Mouse (Mus musculus) myocyte (in vitro differentiated cells): ENCODE results near the gene Ccdc171. TPM values are rescaled to one million over a fixed set of nuclear protein-coding genes. Genes with fewer than 3 reads are reported as not detected.
"Not testable (repeated sequence)": the region's sequence is repeated elsewhere in the genome, so short reads cannot be mapped to it uniquely, and the experiment has no call there.

Experiments used
- H3K27me3 ChIP-seq: one replicate; pipeline ENCODE4 v1.6.1; 2011; ENCODE audit not compliant: control insufficient read depth, insufficient read depth, insufficient read length
- H3K36me3 ChIP-seq: one replicate; pipeline ENCODE4 v1.6.1; 2011; ENCODE audit not compliant: control insufficient read depth, insufficient read depth
- H3K4me2 ChIP-seq: one replicate; pipeline ENCODE4 v1.6.1; 2011; ENCODE audit warnings: low read depth, control low read depth
- H3K4me3 ChIP-seq: one replicate; pipeline ENCODE4 v1.5.1; 2011; ENCODE audit warnings: mild to moderate bottlenecking, control low read depth, moderate library complexity
- H3K79me2 ChIP-seq: one replicate; pipeline ENCODE4 v1.6.1; 2011; ENCODE audit not compliant: control insufficient read depth, insufficient read depth
- H3ac ChIP-seq: one replicate; pipeline ENCODE4 v1.6.1; 2011; ENCODE audit not compliant: control insufficient read depth, insufficient read length
- CEBPB ChIP-seq: IDR thresholded peaks from 2 replicates; pipeline ENCODE4 v1.6.1; 2011; ENCODE audit warnings: mild to moderate bottlenecking, moderate library complexity; ENCODE audit not compliant: poor library complexity, insufficient read depth, severe bottlenecking
- E2F4 ChIP-seq: IDR thresholded peaks from one replicate; pipeline ENCODE4 v1.6.1; 2011; ENCODE audit warnings: mild to moderate bottlenecking, control low read depth, moderate library complexity; ENCODE audit not compliant: insufficient read depth
- MAX ChIP-seq: IDR thresholded peaks from one replicate; pipeline ENCODE4 v1.6.1; 2011; ENCODE audit warnings: low read depth, mild to moderate bottlenecking, control low read depth
- MYOD1 ChIP-seq, 3 experiments: IDR thresholded peaks; one replicate each; pipeline ENCODE4 v1.6.1; 2011; ENCODE audit warnings: control low read depth in 2 of 3, low read depth in 2 of 3, mild to moderate bottlenecking in 2 of 3, moderate library complexity in 1 of 3; ENCODE audit not compliant: insufficient read length in 2 of 3, control insufficient read depth in 1 of 3
- MYOG ChIP-seq, 3 experiments: IDR thresholded peaks; one replicate each; pipeline ENCODE4 v1.6.1; 2011; ENCODE audit warnings: control low read depth in 2 of 3, low read depth in 2 of 3, mild to moderate bottlenecking in 2 of 3; ENCODE audit not compliant: insufficient read length in 2 of 3, control insufficient read depth in 1 of 3, insufficient read depth in 1 of 3
- POLR2A ChIP-seq: IDR thresholded peaks from one replicate; pipeline ENCODE4 v1.6.1; 2011; ENCODE audit warnings: low read depth, mild to moderate bottlenecking, control low read depth, moderate library complexity; ENCODE audit not compliant: insufficient read length
- POLR2AphosphoS2 ChIP-seq: IDR thresholded peaks from one replicate; pipeline ENCODE4 v1.6.1; 2011; ENCODE audit warnings: low read depth, control low read depth; ENCODE audit not compliant: insufficient read length
- REST ChIP-seq: IDR thresholded peaks from one replicate; pipeline ENCODE4 v1.6.1; 2011; ENCODE audit warnings: mild to moderate bottlenecking, control low read depth, moderate library complexity; ENCODE audit not compliant: insufficient read depth, insufficient read length
- SRF ChIP-seq: IDR thresholded peaks from one replicate; pipeline ENCODE4 v1.6.1; 2011; ENCODE audit warnings: low read depth; ENCODE audit not compliant: control insufficient read depth, insufficient read length
- TCF12 ChIP-seq: IDR thresholded peaks from one replicate; pipeline ENCODE4 v1.6.1; 2011; ENCODE audit warnings: mild to moderate bottlenecking, control low read depth; ENCODE audit not compliant: poor library complexity, insufficient read depth, severe bottlenecking
- TCF3 ChIP-seq: IDR thresholded peaks from one replicate; pipeline ENCODE4 v1.6.1; 2011; ENCODE audit warnings: low read depth, control low read depth; ENCODE audit not compliant: insufficient read length
- USF1 ChIP-seq: IDR thresholded peaks from one replicate; pipeline ENCODE4 v1.6.1; 2011; ENCODE audit warnings: low read depth, mild to moderate bottlenecking, control low read depth, moderate library complexity
- polyA plus RNA-seq: library from polyadenylated mRNA; unstranded; fragments of >200 nt; fragmentation: generic; extraction: Trizol; gene quantifications from one replicate; pipeline ENCODE4 v1.2.1, GENCODE M21; 2012; ENCODE audit warnings: missing spikeins

Gene Ccdc171
- polyA plus RNA-seq, 1 experiment = 0.26 TPM

DNA sequence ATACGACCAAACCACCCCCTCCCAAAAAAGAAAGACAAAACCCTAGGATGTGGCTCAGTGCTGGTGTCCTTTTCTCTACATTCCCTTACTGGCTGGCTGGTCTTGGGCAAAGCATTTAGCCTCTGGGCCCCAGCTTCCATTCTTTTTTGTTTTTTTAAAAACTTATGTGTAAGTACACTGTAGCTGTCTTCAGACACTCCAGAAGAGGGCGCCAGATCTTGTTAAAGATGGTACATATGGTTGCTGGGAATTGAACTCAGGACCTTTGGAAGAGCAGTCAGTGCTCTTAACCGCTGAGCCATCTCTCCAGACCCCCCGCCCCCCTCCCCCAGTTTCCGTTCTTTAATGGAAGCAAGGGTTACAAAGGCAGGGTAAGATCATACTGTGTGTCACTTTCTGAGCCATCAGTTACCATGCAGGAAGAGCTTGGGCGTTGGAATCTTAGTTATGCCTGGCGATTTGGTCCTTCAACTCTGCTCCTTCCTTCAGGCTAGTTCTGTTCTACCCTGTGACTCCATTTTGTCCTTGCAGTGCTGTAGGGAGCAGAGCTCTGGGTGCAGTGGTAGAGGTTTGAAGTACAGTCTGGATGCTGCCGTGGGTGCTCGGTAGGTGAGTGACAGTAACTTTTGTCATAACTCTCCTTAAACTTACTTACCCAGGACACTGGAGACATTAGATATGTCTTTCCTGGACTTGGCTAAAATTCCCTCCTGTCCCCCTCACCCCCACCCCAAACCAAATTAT lies 8.0 kb downstream of the Ccdc171 start:
- Histone ChIP-seq H3K4me3 (no peak overlapping the region), H3K79me2 (no peaks in the 10 kb centered on the region), H3K27me3 (no peaks in the 10 kb centered on the region), H3K4me2 (no peak overlapping the region), H3K36me3 (no peaks in the 10 kb centered on the region), H3ac (no peak overlapping the region)
- TF ChIP-seq MYOD1 (IDR thresholded peaks at IDR 0.05; ENCODE audit: control insufficient read depth in 1 of 3, insufficient read length in 2 of 3, low read depth in 2 of 3) = no peak
- TF ChIP-seq USF1 = no peak
- no peak for TF ChIP-seq E2F4
- TF ChIP-seq POLR2A = no peak
- no peak for TF ChIP-seq MAX
- TF ChIP-seq SRF = no peak
- TF ChIP-seq TCF12 = no peak
- TF ChIP-seq CEBPB = no peak
- no peak for TF ChIP-seq POLR2AphosphoS2
- TF ChIP-seq TCF3 = no peak
- no peak for TF ChIP-seq REST
- no peak for TF ChIP-seq MYOG (IDR thresholded peaks at IDR 0.05; ENCODE audit: control insufficient read depth in 1 of 3, insufficient read depth in 1 of 3, insufficient read length in 2 of 3, low read depth in 2 of 3)

DNA sequence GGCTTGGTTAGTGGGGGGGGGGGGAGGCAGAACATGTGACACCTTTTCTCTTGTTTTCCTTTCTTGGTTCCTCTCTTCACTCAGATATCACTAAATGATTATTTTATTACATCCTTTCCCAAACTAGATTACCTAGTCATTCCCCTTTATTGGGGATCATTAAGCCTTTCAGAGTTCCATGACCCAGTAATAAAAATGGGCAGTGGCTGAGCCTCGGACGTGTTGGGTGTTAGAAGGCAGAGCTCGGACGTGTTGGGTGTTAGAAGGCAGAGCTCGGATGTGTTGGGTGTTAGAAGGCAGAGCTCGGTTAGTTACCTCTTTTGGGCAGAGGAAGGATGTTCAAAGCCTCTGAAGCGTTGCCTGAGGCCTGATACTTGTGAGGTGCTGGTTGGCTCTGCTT lies 8.7 kb downstream of the Ccdc171 start:
- TF ChIP-seq CEBPB (no peak), MYOD1 (IDR thresholded peaks at IDR 0.05; ENCODE audit: control insufficient read depth in 1 of 3, insufficient read length in 2 of 3, low read depth in 2 of 3) (no peak), REST (no peak), USF1 (no peak), TCF3 (no peak), SRF (no peak), MYOG (IDR thresholded peaks at IDR 0.05; ENCODE audit: control insufficient read depth in 1 of 3, insufficient read depth in 1 of 3, insufficient read length in 2 of 3, low read depth in 2 of 3) (no peak), TCF12 (no peak), MAX (no peak), POLR2AphosphoS2 (no peak), POLR2A (no peak), E2F4 (no peak)
- no peaks in the 10 kb centered on the region for H3K27me3 ChIP-seq
- H3ac ChIP-seq = no peak overlapping the region
- no peak overlapping the region for H3K4me2 ChIP-seq
- H3K4me3 ChIP-seq = no peak overlapping the region
- H3K36me3 ChIP-seq = no peaks in the 10 kb centered on the region
- no peaks in the 10 kb centered on the region for H3K79me2 ChIP-seq

DNA sequence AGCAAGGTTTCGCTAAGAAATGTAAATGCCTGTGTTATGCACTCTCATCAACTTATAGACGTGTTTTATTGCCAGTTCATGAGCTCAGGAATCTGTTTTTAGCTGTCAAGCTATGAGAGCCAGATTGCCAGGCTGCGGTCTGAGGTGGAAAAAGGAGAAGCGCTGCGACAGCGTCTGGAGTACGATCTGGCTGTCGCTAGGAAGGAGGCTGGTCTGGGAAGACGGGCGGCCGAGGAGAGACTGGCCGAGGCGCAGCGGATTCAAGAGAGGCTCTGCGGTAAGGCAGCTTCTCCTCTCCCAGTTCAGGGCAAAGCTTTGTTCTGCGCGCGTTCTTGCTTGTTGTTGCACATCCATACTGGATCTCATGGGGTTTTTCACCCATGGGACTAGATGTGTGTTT lies 24.2 kb downstream of the Ccdc171 start:
- no peak overlapping the region for H3K4me2 ChIP-seq
- H3K4me3 ChIP-seq = no peak overlapping the region
- H3K79me2 ChIP-seq = no peaks in the 10 kb centered on the region
- H3ac ChIP-seq = no peak overlapping the region
- no peaks in the 10 kb centered on the region for H3K36me3 ChIP-seq
- no peak for TF ChIP-seq MAX
- TF ChIP-seq REST = no peak
- TF ChIP-seq POLR2A = no peak
- no peak for TF ChIP-seq TCF3
- TF ChIP-seq MYOG (IDR thresholded peaks at IDR 0.05; ENCODE audit: control insufficient read depth in 1 of 3, insufficient read depth in 1 of 3, insufficient read length in 2 of 3, low read depth in 2 of 3) = no peak
- TF ChIP-seq MYOD1 (IDR thresholded peaks at IDR 0.05; ENCODE audit: control insufficient read depth in 1 of 3, insufficient read length in 2 of 3, low read depth in 2 of 3) = no peak
- no peak for TF ChIP-seq POLR2AphosphoS2
- no peak for TF ChIP-seq TCF12
- TF ChIP-seq CEBPB = no peak
- no peak for TF ChIP-seq E2F4
- no peak for TF ChIP-seq USF1
- no peak for TF ChIP-seq SRF
- no peaks in the 10 kb centered on the region for H3K27me3 ChIP-seq

DNA sequence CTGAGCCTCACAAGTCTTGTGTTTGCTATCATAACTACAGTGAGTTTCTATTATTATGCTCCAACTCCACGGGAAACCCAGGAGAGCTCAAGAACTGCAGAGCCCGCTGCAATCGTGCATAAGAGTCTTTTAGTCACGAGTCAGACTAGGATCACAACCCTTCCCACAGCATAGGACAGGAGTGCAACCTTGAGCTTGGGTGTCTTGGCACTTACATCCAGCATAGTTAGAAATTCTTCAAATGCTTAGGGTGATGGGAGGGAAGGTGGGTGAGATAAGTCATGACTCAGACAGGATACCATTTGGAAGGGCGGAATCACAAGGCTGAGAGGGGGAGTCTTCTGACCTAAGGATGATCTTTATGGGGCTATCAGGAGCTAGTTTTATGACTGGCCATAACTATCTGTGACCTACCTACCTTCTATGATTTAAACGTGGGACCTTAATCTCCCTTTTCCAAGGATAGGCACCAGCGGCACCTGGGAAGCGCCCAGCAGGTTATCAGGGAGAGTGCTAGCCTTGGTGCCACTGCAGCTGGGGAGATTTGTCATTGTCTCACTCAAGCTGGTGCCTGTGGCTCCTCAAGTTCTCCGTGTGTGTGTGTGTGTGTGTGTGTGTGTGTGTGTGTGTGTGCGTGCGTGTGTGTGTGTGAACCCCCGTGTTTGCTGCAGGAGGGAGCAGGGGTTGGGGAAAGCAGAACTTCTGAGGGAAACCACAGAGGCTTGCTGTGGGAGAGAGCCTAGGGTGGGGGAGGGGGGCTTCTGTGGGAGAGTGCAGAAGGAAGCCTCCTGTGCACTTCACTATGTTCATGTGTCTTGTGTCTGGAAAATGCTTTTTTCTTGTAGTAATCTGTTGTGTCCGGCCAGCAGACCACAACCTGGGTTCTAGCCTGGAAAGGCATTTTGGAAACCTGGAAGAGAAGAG lies 42.1 kb downstream of the Ccdc171 start:
- H3K79me2 ChIP-seq = no peaks in the 10 kb centered on the region
- TF ChIP-seq CEBPB (no peak), REST (no peak), TCF3 (no peak), USF1 (no peak), SRF (no peak), E2F4 (no peak), MAX (no peak), POLR2A (no peak), MYOG (IDR thresholded peaks at IDR 0.05; ENCODE audit: control insufficient read depth in 1 of 3, insufficient read depth in 1 of 3, insufficient read length in 2 of 3, low read depth in 2 of 3) (no peak), POLR2AphosphoS2 (no peak), MYOD1 (IDR thresholded peaks at IDR 0.05; ENCODE audit: control insufficient read depth in 1 of 3, insufficient read length in 2 of 3, low read depth in 2 of 3) (no peak), TCF12 (no peak)
- no peak overlapping the region for H3K4me3 ChIP-seq
- no peaks in the 10 kb centered on the region for H3K27me3 ChIP-seq
- no peak overlapping the region for H3ac ChIP-seq
- no peak overlapping the region for H3K4me2 ChIP-seq
- H3K36me3 ChIP-seq = no peaks in the 10 kb centered on the region

DNA sequence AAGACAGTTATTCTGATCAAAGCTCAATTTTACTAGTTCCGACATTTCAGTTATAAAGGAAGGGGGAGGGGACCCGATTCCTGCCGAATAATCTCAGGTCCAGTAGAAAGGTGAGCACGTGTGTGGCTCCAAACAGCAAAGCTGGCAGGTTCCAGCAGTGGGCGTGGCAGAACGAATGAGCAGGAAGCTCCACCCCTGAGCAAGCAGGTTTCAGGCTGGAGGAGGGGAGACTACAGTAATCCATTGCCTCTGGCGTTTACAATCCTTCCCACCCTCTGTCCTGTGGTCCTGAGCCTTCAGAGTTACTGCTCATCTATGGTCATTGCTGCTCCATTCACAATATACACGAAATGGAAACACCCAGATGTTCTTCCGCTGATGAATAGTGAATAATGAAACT lies 42.8 kb downstream of the Ccdc171 start:
- H3K36me3 ChIP-seq, H3ac ChIP-seq, H3K79me2 ChIP-seq, H3K4me3 ChIP-seq, H3K27me3 ChIP-seq, H3K4me2 ChIP-seq: not testable (repeated sequence)
